Mouse (Mus musculus) brain, embryonic 18.5 days (tissue): ENCODE data around the gene Cyp2d22.

Experiments
- DNase-seq: peaks from one replicate; pipeline ENCODE4 v3.0.0-alpha.2; 2012; ENCODE audit warnings: low read depth, low spot score

Gene Cyp2d22

GRCm38 (mm10) chr15:82347303-82347676, 32.8 kb downstream of the Cyp2d22 start:
- no peak for DNase-seq

GRCm38 (mm10) chr15:82346580-82347302, 33.3 kb downstream of the Cyp2d22 start:
- DNase-seq: no peak

DNA sequence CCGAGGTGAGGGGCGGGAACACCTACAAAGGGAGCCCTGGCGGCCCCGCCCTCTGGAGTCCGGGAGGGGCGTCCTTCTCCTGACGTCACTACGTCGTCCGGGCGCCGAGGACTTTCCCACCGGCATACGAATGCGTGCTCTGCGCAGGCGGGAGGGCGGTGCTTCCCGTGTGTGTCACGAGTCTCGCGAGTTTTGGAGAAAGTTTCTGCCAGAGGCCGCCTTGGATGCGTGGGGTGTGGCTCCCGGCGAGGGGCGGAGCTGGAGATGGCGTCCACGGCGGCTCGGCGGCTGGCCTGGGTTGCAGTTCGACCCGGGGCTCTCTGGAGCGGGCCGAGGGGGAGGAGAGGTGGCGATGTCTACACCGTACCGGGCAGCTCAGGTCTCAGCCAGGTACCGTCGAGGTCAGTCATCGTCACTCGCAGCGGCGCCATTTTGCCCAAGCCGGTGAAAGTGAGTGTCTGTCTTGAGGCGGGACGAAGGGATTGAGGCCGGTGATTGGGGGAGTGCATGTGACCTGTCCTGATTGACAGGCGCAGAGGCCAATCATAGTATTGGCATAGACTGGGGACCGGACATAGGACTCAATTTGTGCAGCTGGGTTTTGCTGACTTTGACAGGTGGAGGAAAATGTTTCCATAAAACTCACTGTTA, 34.1 kb downstream of the Cyp2d22 start:
- DNase-seq: peak; percentile 97

DNA sequence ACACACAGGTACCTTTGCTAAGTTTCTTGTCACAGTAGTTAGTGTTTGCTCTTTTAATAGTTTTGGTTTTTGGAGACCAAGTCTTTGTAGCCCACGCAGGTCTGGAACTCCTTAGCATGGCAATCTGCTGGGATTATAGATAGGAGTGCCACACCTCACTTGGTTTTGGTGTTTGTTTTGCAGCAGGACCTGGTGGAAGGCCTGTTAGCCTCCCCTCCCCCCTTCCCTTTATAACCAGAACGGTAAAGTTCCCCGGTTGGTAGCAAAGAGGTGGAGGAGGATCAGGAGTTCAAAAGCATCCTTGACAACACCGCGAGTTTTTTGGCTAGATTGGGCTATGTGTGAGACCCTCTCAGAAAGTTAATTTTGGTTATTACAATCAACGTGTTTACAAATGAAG, 35.1 kb downstream of the Cyp2d22 start:
- no peak for DNase-seq

- DNase-seq: no peak
Measured at GRCm38 (mm10) chr15:82343368-82344287, 36.4 kb downstream of the Cyp2d22 start.

DNA sequence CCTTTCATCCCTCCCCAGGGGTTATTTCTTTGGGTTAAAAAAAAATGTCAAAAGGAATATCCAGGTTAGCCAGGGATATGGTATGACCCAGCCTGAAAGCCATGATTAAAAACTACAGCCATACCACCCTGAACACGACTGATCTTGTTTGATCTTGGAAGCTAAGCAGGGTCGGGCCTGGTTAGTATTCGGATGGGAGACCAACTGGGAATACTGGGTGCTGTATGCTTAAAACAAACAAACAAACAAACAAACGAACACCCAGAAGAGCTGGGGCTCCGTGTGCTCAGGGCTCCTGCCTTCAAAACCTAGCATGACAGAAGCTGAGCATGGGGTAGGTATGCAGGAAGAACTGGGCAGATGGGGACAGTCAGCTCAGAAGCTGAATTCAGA, 37.5 kb downstream of the Cyp2d22 start:
- DNase-seq: no peak

- DNase-seq: no peak
Measured at GRCm38 (mm10) chr15:82341675-82342542, 38.2 kb downstream of the Cyp2d22 start.

GRCm38 (mm10) chr15:82341036-82341501, 39.0 kb downstream of the Cyp2d22 start:
- no peak for DNase-seq

GRCm38 (mm10) chr15:82340414-82341035, 39.5 kb downstream of the Cyp2d22 start:
- no peak for DNase-seq

DNA sequence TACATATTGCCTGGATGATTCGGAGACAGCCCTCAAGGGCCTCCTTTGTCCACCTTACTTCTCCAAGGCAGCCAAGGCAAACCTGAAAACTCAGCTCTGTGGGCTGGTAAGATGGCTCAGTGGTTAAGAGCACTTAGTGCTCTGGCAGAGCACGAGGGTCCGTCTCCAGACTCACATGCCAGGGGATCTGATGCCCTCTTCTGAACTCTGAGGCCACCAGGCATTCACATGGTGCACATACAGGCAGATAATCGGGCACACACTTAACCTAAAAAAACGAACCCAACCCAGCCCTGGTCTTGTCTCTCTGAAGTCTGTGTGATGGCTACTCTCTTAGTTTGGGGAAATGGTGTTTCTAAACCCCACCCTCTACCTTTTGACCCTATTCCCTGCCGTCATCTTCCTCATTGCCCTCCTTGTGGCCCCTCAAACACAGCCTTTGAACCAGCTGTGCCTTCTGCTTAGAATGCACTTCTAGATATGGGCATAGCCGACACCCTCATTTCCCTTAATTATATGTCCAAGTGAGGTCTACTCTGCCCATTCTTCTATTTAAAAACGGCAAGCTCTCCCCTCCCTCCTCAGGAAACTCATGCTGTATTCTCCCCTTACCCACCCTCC, 40.3 kb downstream of the Cyp2d22 start:
- DNase-seq: no peak

- no peak for DNase-seq
Measured at GRCm38 (mm10) chr15:82339150-82339549, 40.9 kb downstream of the Cyp2d22 start.

GRCm38 (mm10) chr15:82338593-82339112, 41.4 kb downstream of the Cyp2d22 start, which contains the start of the genes Naga, Pheta2 and Smdt1:
TSS of gene Naga (minus strand) at chr15:82338925.
TSS of gene Pheta2 (plus strand) at chr15:82338942.
TSS of gene Smdt1 (plus strand) at chr15:82338959.
- peak; percentile 86 for DNase-seq

- no peak for DNase-seq
Measured at GRCm38 (mm10) chr15:82337875-82338274, 42.2 kb downstream of the Cyp2d22 start.

DNA sequence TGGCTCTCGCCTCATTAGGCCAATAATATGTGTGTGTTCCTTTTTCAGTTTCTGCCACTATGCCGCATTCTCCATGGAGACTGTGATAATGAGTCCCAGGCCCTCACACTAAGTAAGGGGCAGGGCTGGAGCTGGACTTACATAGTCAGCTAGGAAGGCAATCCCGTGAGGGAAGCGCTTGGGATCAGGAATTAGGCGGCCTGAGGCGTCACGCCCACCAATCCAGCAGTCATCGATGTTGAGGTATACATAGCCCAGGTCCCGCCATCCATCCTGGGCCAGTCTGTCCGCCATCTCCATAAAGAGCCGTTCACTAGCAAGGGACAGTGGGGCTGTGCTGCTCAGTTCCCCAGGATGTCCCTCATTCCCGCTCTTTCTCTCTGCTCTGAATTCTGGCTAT, 43.4 kb downstream of the Cyp2d22 start:
- DNase-seq: no peak

DNA sequence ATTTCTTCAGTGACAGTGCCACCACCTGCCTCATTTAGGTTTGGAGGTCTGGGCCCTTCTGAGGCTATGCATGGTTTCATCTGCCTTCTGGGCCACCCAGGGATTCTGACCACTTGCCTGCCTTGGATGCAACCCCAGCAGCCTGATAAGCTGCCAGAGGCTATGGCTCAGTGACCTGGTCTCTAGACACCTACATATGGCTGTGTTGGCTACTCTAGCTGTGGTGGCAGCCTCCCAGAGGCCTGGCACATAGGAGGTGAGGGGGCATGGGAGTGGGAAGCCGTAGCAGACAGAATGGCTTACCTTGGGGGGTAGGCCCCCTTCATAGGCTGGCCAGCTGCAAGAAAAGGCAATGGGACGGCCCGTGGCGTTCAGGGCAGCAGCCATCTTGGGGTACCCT, 44.9 kb downstream of the Cyp2d22 start:
- DNase-seq: no peak

DNA sequence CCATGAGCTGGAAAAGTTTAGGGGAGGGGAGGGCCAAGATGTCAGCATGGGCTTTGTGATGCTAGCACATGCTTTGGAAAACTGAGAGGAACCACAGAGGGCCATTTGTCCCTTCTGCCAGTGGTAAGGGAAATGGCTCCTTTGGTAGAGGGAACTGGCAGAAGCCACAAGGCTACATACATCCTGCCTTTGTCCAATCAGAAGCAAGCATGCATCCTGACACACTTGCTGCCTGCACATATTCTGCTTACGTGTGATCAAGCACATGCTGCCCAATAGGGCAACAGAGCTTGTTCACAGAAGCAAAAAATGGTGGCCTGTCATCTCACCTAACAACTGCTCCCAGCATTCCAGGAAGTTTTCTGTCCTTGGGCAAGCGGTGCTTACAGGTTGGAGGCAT, 54.7 kb downstream of the Cyp2d22 start:
- DNase-seq: no peak

DNA sequence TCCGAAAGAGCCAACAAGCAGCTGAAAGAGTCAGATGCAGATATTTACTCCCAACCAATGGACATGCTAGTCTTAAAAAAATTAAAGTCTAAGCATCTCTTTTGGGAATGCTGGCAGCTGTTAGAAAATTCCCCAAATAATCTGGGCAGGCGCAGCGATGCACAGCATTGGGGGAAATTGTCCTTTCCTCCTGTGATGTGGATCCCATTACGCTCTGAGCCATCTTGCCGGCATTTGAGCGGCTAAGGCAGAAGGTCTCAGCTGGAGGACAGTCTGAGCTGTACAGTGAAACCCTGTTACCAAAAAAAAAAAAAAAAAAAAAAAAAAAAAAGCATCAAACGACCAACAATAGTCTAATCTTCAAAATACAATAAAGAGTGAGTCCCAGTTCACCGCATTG, 57.9 kb downstream of the Cyp2d22 start:
- DNase-seq: no peak
